Mouse (Mus musculus): ENCODE measurements around the gene Cryga.

GRCm38 (mm10) chr1:65132833-65133232 lies 29.7 kb upstream of the Cryga start:
- TF ChIP-seq GATA1 (IDR thresholded peaks at IDR 0.05; ENCODE audit: borderline replicate concordance, low read length) (no peak), FLI1 (IDR thresholded peaks at IDR 0.05; ENCODE audit: low read length) (no peak)
